Mouse (Mus musculus) stomach, embryonic 16.5 days (tissue): ENCODE data around the gene Olfr370. TPM values are rescaled to one million over a fixed set of nuclear protein-coding genes. Genes with fewer than 3 reads are reported as not detected.
"Not testable (repeated sequence)": the region's sequence is repeated elsewhere in the genome, so short reads cannot be mapped to it uniquely, and the experiment has no call there.

Experiments
- ATAC-seq: fragments of 200-750 bp; cut with Nextera tagmentation; 2 replicates; pipeline ENCODE4 v1.8.0; 2017; ENCODE audit warnings: moderate number of reproducible peaks, moderate TSS enrichment; ENCODE audit not compliant: insufficient read depth, low FRiP score
- H3K27ac ChIP-seq: fragments of 300-500 bp; sonication (generic); 2 replicates; pipeline ENCODE4 v1.5.1; 2014; ENCODE audit warnings: low read length
- H3K27me3 ChIP-seq: fragments of 300-500 bp; sonication (generic); 2 replicates; pipeline ENCODE4 v1.6.1; 2014; ENCODE audit warnings: low read length, control low read depth, mixed read lengths; ENCODE audit not compliant: control insufficient read depth, insufficient read depth
- H3K36me3 ChIP-seq: fragments of 300-500 bp; sonication (generic); 2 replicates; pipeline ENCODE4 v1.6.1; 2014; ENCODE audit warnings: low read length; ENCODE audit not compliant: control insufficient read depth, insufficient read depth
- H3K4me1 ChIP-seq: fragments of 300-500 bp; sonication (generic); 2 replicates; pipeline ENCODE4 v1.6.1; 2014; ENCODE audit warnings: low read length, control low read depth, mixed read lengths; ENCODE audit not compliant: control insufficient read depth, insufficient read depth
- H3K4me2 ChIP-seq: fragments of 300-500 bp; sonication (generic); 2 replicates; pipeline ENCODE4 v1.6.1; 2014; ENCODE audit warnings: low read depth, low read length, mixed read lengths
- H3K4me3 ChIP-seq: fragments of 300-500 bp; sonication (generic); replicated peaks from 2 replicates; pipeline ENCODE4 v1.5.1; 2014; ENCODE audit warnings: mild to moderate bottlenecking, low read length
- H3K9ac ChIP-seq: fragments of 300-500 bp; sonication (generic); 2 replicates; pipeline ENCODE4 v1.6.1; 2014; ENCODE audit warnings: low read length
- H3K9me3 ChIP-seq: fragments of 300-500 bp; sonication (generic); replicated peaks from 2 replicates; pipeline ENCODE4 v1.6.1; 2016; ENCODE audit warnings: low read length, control low read depth; ENCODE audit not compliant: control insufficient read depth
- WGBS: fragments of 180-500 bp; shearing (Covaris S2); extraction: QIAGEN DNeasy Blood & Tissue Kit; methylation state at CpG from one replicate; pipeline ENCODE4 v1.1.7; 2014; 5-methylcytosine and 5-hydroxymethylcytosine counted together
- polyA plus RNA-seq: library from polyadenylated mRNA; unstranded; fragments of >200 nt; fragmentation: Nextera tagmentation; extraction: Ambion mirVana; gene quantifications from 2 replicates; pipeline ENCODE4 v1.2.1, GENCODE M21; 2015

The Olfr370 gene
- polyA plus RNA-seq = not detected in 2 replicates

- Histone ChIP-seq H3K4me1 (no peaks in the 10 kb centered on the region), H3K4me2 (no peak within 1 kb of the TSS), H3K27ac (no peak within 1 kb of the TSS), H3K27me3 (no peaks in the 10 kb centered on the region), H3K4me3 (no peak within 1 kb of the TSS), H3K9ac (no peak within 1 kb of the TSS), H3K36me3 (no peaks in the 10 kb centered on the region), H3K9me3 (no peaks in the 10 kb centered on the region)
- WGBS = 71% methylated on average over 3 of the region's 3 CpGs
- no peak for ATAC-seq
Observed at GRCm38 (mm10) chr8:83535736-83536135, at the start of gene Olfr370. Gene Olfr370, plus strand, starts transcription at chr8:83535780.

GRCm38 (mm10) chr8:83511696-83512095, 23.9 kb upstream of the Olfr370 start:
- no peaks in the 10 kb centered on the region for H3K36me3 ChIP-seq
- 85% methylated on average over 3 of the region's 3 CpGs for WGBS
- no peaks in the 10 kb centered on the region for H3K27me3 ChIP-seq
- H3K9me3 ChIP-seq = no peaks in the 10 kb centered on the region; the same call in 1 of the 2 replicates
- H3K4me1 ChIP-seq = no peaks in the 10 kb centered on the region
- no peak overlapping the region for H3K4me3 ChIP-seq
- ATAC-seq = no peak
- no peak overlapping the region for H3K4me2 ChIP-seq
- no peak overlapping the region for H3K9ac ChIP-seq
- H3K27ac ChIP-seq = no peak overlapping the region

GRCm38 (mm10) chr8:83520432-83520831, 15.1 kb upstream of the Olfr370 start:
- Histone ChIP-seq H3K27ac (no peak overlapping the region), H3K9me3 (no peaks in the 10 kb centered on the region), H3K9ac (no peak overlapping the region), H3K27me3 (no peaks in the 10 kb centered on the region), H3K4me1 (no peaks in the 10 kb centered on the region), H3K4me2 (no peak overlapping the region), H3K36me3 (no peaks in the 10 kb centered on the region), H3K4me3 (no peak overlapping the region)
- no peak for ATAC-seq
- WGBS = 44% methylated on average over 3 of the region's 3 CpGs

- WGBS = 48% methylated on average over 3 of the region's 3 CpGs
- not testable (repeated sequence) for H3K27me3 ChIP-seq, H3K4me2 ChIP-seq, H3K27ac ChIP-seq, H3K9ac ChIP-seq, H3K36me3 ChIP-seq, H3K4me3 ChIP-seq, ATAC-seq, H3K4me1 ChIP-seq, H3K9me3 ChIP-seq
Observed at GRCm38 (mm10) chr8:83520907-83521306, 14.7 kb upstream of the Olfr370 start.

- WGBS = 21% methylated on average over 1 of the region's 1 CpGs
Observed at GRCm38 (mm10) chr8:83521310-83521709, 14.3 kb upstream of the Olfr370 start.

GRCm38 (mm10) chr8:83534802-83535201, 778 bp upstream of the Olfr370 start:
- Histone ChIP-seq H3K36me3 (no peaks in the 10 kb centered on the region), H3K9ac (no peak overlapping the region), H3K4me2 (no peak overlapping the region), H3K9me3 (no peaks in the 10 kb centered on the region), H3K27ac (no peak overlapping the region), H3K27me3 (no peaks in the 10 kb centered on the region), H3K4me3 (no peak overlapping the region), H3K4me1 (no peaks in the 10 kb centered on the region)
- no peak for ATAC-seq
- 75% methylated on average over 2 of the region's 2 CpGs for WGBS

More at GRCm38 (mm10) chr8:83521310-83521709, 14.3 kb upstream of the Olfr370 start:
- Histone ChIP-seq H3K36me3 (no peaks in the 10 kb centered on the region), H3K4me1 (no peaks in the 10 kb centered on the region), H3K4me2 (no peak overlapping the region), H3K4me3 (no peak overlapping the region), H3K27ac (no peak overlapping the region), H3K9ac (no peak overlapping the region), H3K9me3 (no peaks in the 10 kb centered on the region), H3K27me3 (no peaks in the 10 kb centered on the region)
- no peak for ATAC-seq

GRCm38 (mm10) chr8:83562669-83563068, 27.1 kb downstream of the Olfr370 start:
- Histone ChIP-seq H3K9ac (no peak overlapping the region), H3K27me3 (no peaks in the 10 kb centered on the region), H3K4me2 (no peak overlapping the region), H3K9me3 (no peaks in the 10 kb centered on the region), H3K36me3 (no peaks in the 10 kb centered on the region), H3K4me1 (peaks cover 3% of the 10 kb centered on the region), H3K27ac (no peak overlapping the region), H3K4me3 (no peak overlapping the region)
- ATAC-seq = no peak
- WGBS = 63% methylated on average over 3 of the region's 3 CpGs

GRCm38 (mm10) chr8:83563246-83563645, 27.7 kb downstream of the Olfr370 start:
- Histone ChIP-seq H3K9me3 (no peaks in the 10 kb centered on the region), H3K4me1 (peaks cover 6% of the 10 kb centered on the region)
- 74% methylated on average over 4 of the region's 4 CpGs for WGBS

GRCm38 (mm10) chr8:83565731-83566375, 30.3 kb downstream of the Olfr370 start:
- H3K9ac ChIP-seq = no peak overlapping the region; the same call in 1 of the 2 replicates
- peak overlapping the region; percentile 88; the same call in 1 of the 2 replicates for H3K4me3 ChIP-seq
- peaks cover 6% of the 10 kb centered on the region for H3K4me1 ChIP-seq
- no peak overlapping the region for H3K27ac ChIP-seq
- WGBS = 76% methylated on average over 9 of the region's 9 CpGs
- H3K36me3 ChIP-seq = no peaks in the 10 kb centered on the region
- H3K27me3 ChIP-seq = no peaks in the 10 kb centered on the region
- no peaks in the 10 kb centered on the region for H3K9me3 ChIP-seq
- ATAC-seq = no peak
- H3K4me2 ChIP-seq = peak overlapping the region; percentile 68; the same call in 1 of the 2 replicates

More at GRCm38 (mm10) chr8:83563246-83563645, 27.7 kb downstream of the Olfr370 start:
- no peak overlapping the region for H3K4me3 ChIP-seq
- no peak overlapping the region for H3K4me2 ChIP-seq
- no peaks in the 10 kb centered on the region for H3K27me3 ChIP-seq
- no peak for ATAC-seq
- H3K36me3 ChIP-seq = no peaks in the 10 kb centered on the region
- no peak overlapping the region for H3K9ac ChIP-seq
- H3K27ac ChIP-seq = no peak overlapping the region
